Mouse (Mus musculus) hindbrain, embryonic 13.5 days (tissue): ENCODE measurements around the gene Acap1. TPM values are rescaled to one million over a fixed set of nuclear protein-coding genes. Genes with fewer than 3 reads are reported as not detected.
"Not testable (repeated sequence)": the region's sequence is repeated elsewhere in the genome, so short reads cannot be mapped to it uniquely, and the experiment has no call there.

ENCODE experiments used
- ATAC-seq: fragments of 200-750 bp; cut with Nextera tagmentation; 2 replicates; pipeline ENCODE4 v1.8.0; 2017; ENCODE audit warnings: moderate TSS enrichment; ENCODE audit not compliant: low FRiP score
- H3K27ac ChIP-seq: fragments of 300-500 bp; sonication (generic); 2 replicates; pipeline ENCODE4 v1.5.1; 2015; ENCODE audit warnings: inconsistent platforms, mild to moderate bottlenecking, moderate library complexity
- H3K27me3 ChIP-seq: fragments of 300-500 bp; sonication (generic); 2 replicates; pipeline ENCODE4 v1.6.1; 2015; ENCODE audit warnings: mild to moderate bottlenecking, inconsistent platforms
- H3K36me3 ChIP-seq: fragments of 300-500 bp; sonication (generic); 2 replicates; pipeline ENCODE4 v1.6.1; 2015; ENCODE audit warnings: mild to moderate bottlenecking, inconsistent platforms
- H3K4me1 ChIP-seq: fragments of 300-500 bp; sonication (generic); replicated peaks from 2 replicates; pipeline ENCODE4 v1.6.1; 2015; ENCODE audit warnings: inconsistent platforms
- H3K4me2 ChIP-seq: fragments of 300-500 bp; sonication (generic); 2 replicates; pipeline ENCODE4 v1.6.1; 2015; ENCODE audit warnings: inconsistent platforms, mild to moderate bottlenecking, moderate library complexity
- H3K4me3 ChIP-seq: fragments of 300-500 bp; sonication (generic); 2 replicates; pipeline ENCODE4 v1.5.1; 2015; ENCODE audit warnings: mild to moderate bottlenecking, inconsistent platforms
- H3K9ac ChIP-seq: fragments of 300-500 bp; sonication (generic); 2 replicates; pipeline ENCODE4 v1.6.1; 2015; ENCODE audit warnings: mild to moderate bottlenecking, inconsistent platforms
- H3K9me3 ChIP-seq: fragments of 300-500 bp; sonication (generic); 2 replicates; pipeline ENCODE4 v1.6.1; 2016; ENCODE audit warnings: inconsistent platforms
- whole genome bisulfite sequencing: fragments of 180-500 bp; shearing (Covaris S2); methylation state at CpG from one replicate; pipeline ENCODE4 v1.1.7; 2015; 5-methylcytosine and 5-hydroxymethylcytosine counted together
- polyA plus RNA-seq: library from polyadenylated mRNA; unstranded; fragments of >200 nt; fragmentation: Nextera tagmentation; extraction: Ambion mirVana; gene quantifications from 2 replicates; pipeline ENCODE4 v1.2.1, GENCODE M21; 2015

Acap1 gene
- polyA plus RNA-seq, 1 experiment from 2014 or later: 0.17 TPM

- H3K36me3 ChIP-seq: no peaks in the 10 kb centered on the region
- H3K4me1 ChIP-seq: peaks cover 21% of the 10 kb centered on the region
- H3K9ac ChIP-seq: no peak overlapping the region
- no peak overlapping the region for H3K27ac ChIP-seq
- H3K27me3 ChIP-seq: peaks cover 44% of the 10 kb centered on the region
- ATAC-seq: no peak
- H3K4me3 ChIP-seq: no peak overlapping the region
- no peaks in the 10 kb centered on the region for H3K9me3 ChIP-seq
- H3K4me2 ChIP-seq: no peak overlapping the region
- 84% methylated on average over 4 of the region's 4 CpGs for WGBS
Observed at GRCm38 (mm10) chr11:69933066-69933465, 37.7 kb upstream of the Acap1 start.

GRCm38 (mm10) chr11:69932254-69932653, 36.9 kb upstream of the Acap1 start:
- no peak overlapping the region for H3K4me3 ChIP-seq
- H3K27me3 ChIP-seq: peaks cover 36% of the 10 kb centered on the region
- no peak overlapping the region for H3K4me2 ChIP-seq
- no peaks in the 10 kb centered on the region for H3K9me3 ChIP-seq
- no peak overlapping the region for H3K27ac ChIP-seq
- H3K9ac ChIP-seq: no peak overlapping the region
- H3K36me3 ChIP-seq: no peaks in the 10 kb centered on the region
- peaks cover 21% of the 10 kb centered on the region for H3K4me1 ChIP-seq
- 38% methylated on average over 3 of the region's 3 CpGs for WGBS
- no peak for ATAC-seq

GRCm38 (mm10) chr11:69931769-69932168, 36.4 kb upstream of the Acap1 start:
- ATAC-seq: no peak
- peaks cover 18% of the 10 kb centered on the region for H3K4me1 ChIP-seq
- 73% methylated on average over 8 of the region's 8 CpGs for WGBS
- no peak overlapping the region for H3K9ac ChIP-seq
- no peak overlapping the region for H3K27ac ChIP-seq
- H3K36me3 ChIP-seq: no peaks in the 10 kb centered on the region
- no peaks in the 10 kb centered on the region for H3K9me3 ChIP-seq
- no peak overlapping the region for H3K4me3 ChIP-seq
- H3K4me2 ChIP-seq: no peak overlapping the region
- H3K27me3 ChIP-seq: peaks cover 31% of the 10 kb centered on the region

GRCm38 (mm10) chr11:69930967-69931537, 35.7 kb upstream of the Acap1 start:
- Histone ChIP-seq H3K9ac (no peak overlapping the region), H3K4me3 (no peak overlapping the region), H3K27me3 (peaks cover 24% of the 10 kb centered on the region), H3K27ac (no peak overlapping the region), H3K4me2 (no peak overlapping the region), H3K36me3 (no peaks in the 10 kb centered on the region), H3K4me1 (peaks cover 10% of the 10 kb centered on the region), H3K9me3 (no peaks in the 10 kb centered on the region)
- no peak for ATAC-seq
- 77% methylated on average over 3 of the region's 3 CpGs for WGBS

DNA sequence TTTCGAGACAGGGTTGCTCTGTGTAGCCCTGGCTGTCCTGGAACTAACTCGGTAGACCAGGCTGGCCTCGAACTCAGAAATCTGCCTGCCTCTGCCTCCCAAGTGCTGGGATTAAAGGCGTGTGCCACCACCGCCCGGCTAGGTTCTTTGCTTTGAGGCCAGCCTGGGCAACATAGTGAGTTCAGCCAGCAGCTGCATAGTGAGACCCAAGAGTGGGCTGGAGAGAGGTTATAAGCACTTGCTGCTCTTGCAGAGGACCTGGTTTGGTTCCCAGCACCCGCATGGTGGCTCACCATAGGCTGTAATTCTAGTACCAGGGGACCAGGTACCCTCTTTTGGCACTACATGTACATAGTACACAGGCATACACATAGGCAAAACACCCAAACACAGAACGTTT, 34.8 kb upstream of the Acap1 start:
- 90% methylated on average over 8 of the region's 8 CpGs for whole genome bisulfite sequencing
- H3K36me3 ChIP-seq, ATAC-seq, H3K4me1 ChIP-seq, H3K9me3 ChIP-seq, H3K9ac ChIP-seq, H3K27ac ChIP-seq, H3K4me2 ChIP-seq, H3K4me3 ChIP-seq: not testable (repeated sequence)
- H3K27me3 ChIP-seq: peaks cover 19% of the 10 kb centered on the region

- peaks cover 15% of the 10 kb centered on the region; the same call in 1 of the 2 replicates for H3K27me3 ChIP-seq
- H3K4me2 ChIP-seq: no peak overlapping the region
- H3K9ac ChIP-seq: no peak overlapping the region
- no peaks in the 10 kb centered on the region for H3K9me3 ChIP-seq
- H3K4me3 ChIP-seq: no peak overlapping the region
- H3K4me1 ChIP-seq: peaks cover 5% of the 10 kb centered on the region
- WGBS: 85% methylated on average over 4 of the region's 4 CpGs
- H3K36me3 ChIP-seq: no peaks in the 10 kb centered on the region
- ATAC-seq: no peak
- no peak overlapping the region for H3K27ac ChIP-seq
Observed at GRCm38 (mm10) chr11:69929712-69930111, 34.4 kb upstream of the Acap1 start.

DNA sequence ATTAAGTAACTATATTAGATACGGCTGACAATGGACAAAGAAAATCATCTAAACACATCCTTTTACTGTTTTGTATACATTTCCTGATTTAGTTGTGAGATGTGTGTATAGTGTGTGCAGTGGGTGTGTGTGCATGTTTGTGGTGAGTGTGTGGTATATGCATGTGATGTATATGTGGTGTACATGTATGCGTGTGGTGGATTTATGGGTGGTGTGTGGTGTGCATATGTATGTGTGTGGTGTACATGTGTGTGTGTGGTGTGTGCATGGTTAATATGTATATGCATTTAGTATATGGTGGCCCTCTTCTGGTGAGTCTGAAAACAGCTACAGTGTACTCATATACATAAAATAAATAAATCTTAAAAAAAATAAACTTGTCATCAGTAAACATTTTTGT, 32.2 kb upstream of the Acap1 start:
- H3K4me3 ChIP-seq: no peak overlapping the region
- 96% methylated on average over 2 of the region's 2 CpGs for WGBS
- no peak overlapping the region for H3K9ac ChIP-seq

DNA sequence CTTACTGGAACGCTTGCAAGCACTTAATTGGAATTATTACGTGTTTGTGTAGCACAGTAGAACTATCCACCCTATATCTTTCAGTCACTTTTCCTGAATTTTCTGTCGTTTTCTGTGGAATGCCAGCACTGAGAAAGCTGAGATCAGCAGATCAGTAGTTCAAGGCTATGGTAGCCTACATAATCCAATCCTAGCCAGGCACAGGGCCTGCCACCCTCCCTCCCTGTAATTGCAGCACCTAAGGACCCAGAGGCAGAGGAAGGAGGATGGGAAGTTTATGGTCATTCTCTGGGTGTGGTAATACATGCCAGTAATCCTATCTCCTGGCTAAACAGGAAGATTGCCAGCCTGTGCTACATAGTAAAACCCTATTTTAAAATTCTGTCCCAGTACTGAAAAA, 27.5 kb upstream of the Acap1 start:
- H3K4me3 ChIP-seq: no peak overlapping the region
- no peak overlapping the region for H3K4me2 ChIP-seq
- 68% methylated on average over 3 of the region's 3 CpGs for WGBS

More for the DNA sequence above, 32.2 kb upstream of the Acap1 start:
- Histone ChIP-seq H3K27me3 (0 out of 2 replicates have a peak, but pooled peaks cover 10% of the 10 kb centered on the region), H3K27ac (no peak overlapping the region), H3K9me3 (no peaks in the 10 kb centered on the region), H3K4me2 (no peak overlapping the region), H3K4me1 (peaks cover 3% of the 10 kb centered on the region), H3K36me3 (no peaks in the 10 kb centered on the region)
- no peak for ATAC-seq

DNA sequence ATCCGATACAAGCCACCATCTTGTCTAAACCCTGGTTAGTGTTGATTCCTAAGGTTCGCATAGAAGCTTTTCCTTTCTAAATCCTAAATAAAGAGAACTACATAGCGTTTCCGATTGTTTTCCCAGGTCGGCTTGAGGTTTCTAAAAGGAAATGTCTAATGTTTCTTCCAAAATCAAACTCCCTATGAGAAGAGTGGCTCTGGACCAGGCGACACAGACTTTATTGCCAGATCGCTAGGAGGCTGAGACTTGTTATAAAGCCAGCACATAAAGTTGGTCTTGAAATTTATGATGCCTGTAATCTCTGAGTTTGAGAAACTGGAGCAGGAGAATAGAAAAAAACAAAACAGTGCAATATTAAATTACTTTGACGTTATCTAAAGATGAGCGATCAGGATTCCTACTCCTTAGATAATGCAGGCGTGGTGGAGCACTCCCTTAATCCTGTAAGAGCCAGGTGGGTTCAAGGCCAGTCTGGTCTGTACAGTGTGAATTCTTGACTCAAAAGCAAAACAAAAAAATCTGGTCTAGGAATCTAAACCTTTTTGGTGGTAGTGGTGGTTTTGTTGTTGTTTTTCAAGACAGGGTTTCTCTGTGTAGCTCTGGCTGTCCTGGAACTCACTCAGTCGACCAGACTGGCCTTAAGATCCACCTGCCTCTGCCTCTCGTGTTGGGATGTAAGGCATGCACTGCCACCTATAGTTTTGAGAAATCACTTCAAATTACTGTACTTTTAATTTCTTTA, 26.8 kb upstream of the Acap1 start:
- H3K27ac ChIP-seq: peak overlapping the region; percentile 95
- peak overlapping the region; percentile 70 for H3K9ac ChIP-seq
- peaks cover 28% of the 10 kb centered on the region for H3K4me1 ChIP-seq
- H3K4me3 ChIP-seq: peak overlapping the region; percentile 49
- peak overlapping the region; percentile 66 for H3K4me2 ChIP-seq
- WGBS: 6% methylated on average over 12 of the region's 12 CpGs
- H3K27me3 ChIP-seq: no peaks in the 10 kb centered on the region
- no peak for ATAC-seq
- H3K9me3 ChIP-seq: no peaks in the 10 kb centered on the region
- peaks cover 18% of the 10 kb centered on the region for H3K36me3 ChIP-seq

More for the DNA sequence above, 27.5 kb upstream of the Acap1 start:
- Histone ChIP-seq H3K27ac (no peak overlapping the region; the same call in 1 of the 2 replicates), H3K4me1 (peaks cover 28% of the 10 kb centered on the region), H3K27me3 (no peaks in the 10 kb centered on the region), H3K9ac (peak overlapping the region; percentile 51; the same call in 1 of the 2 replicates), H3K9me3 (no peaks in the 10 kb centered on the region), H3K36me3 (peaks cover 12% of the 10 kb centered on the region)
- no peak for ATAC-seq

GRCm38 (mm10) chr11:69921114-69922011, 26.0 kb upstream of the Acap1 start, which contains the start of gene Eif5a:
Gene Eif5a (minus strand): TSS chr11:69921958.
- WGBS: under 1% methylated on average over 78 of the region's 78 CpGs
- H3K27me3 ChIP-seq: no peaks in the 10 kb centered on the region
- peak within 1 kb of the TSS; percentile 93 for H3K9ac ChIP-seq
- H3K4me3 ChIP-seq: peak within 1 kb of the TSS; percentile 89
- peaks cover 28% of the 10 kb centered on the region for H3K4me1 ChIP-seq
- H3K36me3 ChIP-seq: peaks cover 26% of the 10 kb centered on the region
- peak; percentile 97 for ATAC-seq
- H3K4me2 ChIP-seq: peak within 1 kb of the TSS; percentile 98
- peak within 1 kb of the TSS; percentile 95 for H3K27ac ChIP-seq
- H3K9me3 ChIP-seq: no peaks in the 10 kb centered on the region

DNA sequence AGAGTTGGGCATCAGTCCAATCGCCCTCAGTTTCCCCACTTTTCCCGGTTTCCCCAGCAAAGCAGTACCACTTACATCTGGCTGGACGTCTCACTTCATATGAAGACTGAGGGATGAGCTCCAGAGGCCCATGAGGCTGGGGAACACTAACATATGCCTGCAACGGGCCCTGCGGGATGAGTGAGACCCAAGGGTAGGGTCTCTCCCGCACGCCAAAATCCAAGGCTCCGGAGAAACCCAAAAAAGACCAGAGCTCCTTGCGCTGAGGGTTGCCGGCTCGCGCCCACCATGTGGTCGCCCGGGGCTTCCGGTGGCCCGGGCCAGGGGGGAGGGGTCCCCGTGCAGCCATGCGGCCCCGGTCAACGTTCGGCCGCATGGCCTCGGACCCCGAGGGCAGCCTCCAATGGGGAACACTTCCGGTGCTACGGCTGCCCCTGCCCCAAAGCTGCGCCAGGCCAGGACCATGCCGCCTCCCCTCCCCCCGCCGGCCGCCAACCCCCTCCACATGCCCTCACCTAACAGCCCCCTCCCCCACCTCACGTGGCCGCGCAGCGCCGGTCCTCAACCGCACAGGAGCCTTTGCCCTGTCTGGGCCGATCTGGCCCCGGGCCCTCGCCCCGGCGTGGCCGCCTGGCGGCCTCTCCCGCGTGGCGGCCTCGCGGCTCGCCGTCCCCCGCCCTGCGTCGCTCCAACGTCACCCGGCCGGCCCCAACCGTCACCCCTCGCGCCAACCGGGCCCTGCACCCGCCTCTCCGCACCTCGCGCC, 25.1 kb upstream of the Acap1 start:
- peaks cover 35% of the 10 kb centered on the region for H3K36me3 ChIP-seq
- H3K9ac ChIP-seq: peak overlapping the region; percentile 93
- H3K4me2 ChIP-seq: peak overlapping the region; percentile 98
- peak overlapping the region; percentile 89 for H3K4me3 ChIP-seq
- WGBS: under 1% methylated on average over 51 of the region's 65 CpGs
- peak; percentile 29 for ATAC-seq
- peak overlapping the region; percentile 95 for H3K27ac ChIP-seq
- peaks cover 36% of the 10 kb centered on the region for H3K4me1 ChIP-seq
- H3K27me3 ChIP-seq: no peaks in the 10 kb centered on the region
- no peaks in the 10 kb centered on the region for H3K9me3 ChIP-seq
